Mouse (Mus musculus): ENCODE results near the gene Bmper.

GRCm38 (mm10) chr9:23219754-23220153 is 3.1 kb upstream of the Bmper start:
- TF ChIP-seq CTCF (IDR thresholded peaks at IDR 0.05; ENCODE audit: low read depth): peak; percentile 31
- no peak for TF ChIP-seq EP300 (IDR thresholded peaks at IDR 0.05; ENCODE audit: low read depth)
